Mouse (Mus musculus): Measurements from ENCODE around the gene Cebpzos.

- TF ChIP-seq POLR2A (IDR thresholded peaks at IDR 0.05; ENCODE audit: borderline replicate concordance, extremely low read depth, low read depth, low read length) = no peak
- TF ChIP-seq CTCF (IDR thresholded peaks at IDR 0.05; ENCODE audit: insufficient read depth, low read length) = no peak
These were observed 2.4 kb upstream of the Cebpzos start for GRCm38 (mm10) chr17:78913921-78914320.
